Mouse (Mus musculus) R1 (cell line): ENCODE results near the gene Lrrc63.
"Not testable (repeated sequence)": the region's sequence is repeated elsewhere in the genome, so short reads cannot be mapped to it uniquely, and the experiment has no call there.

ENCODE experiments used
- DNase-seq: peaks from one replicate; pipeline ENCODE4 v3.0.0-alpha.2; 2018; ENCODE audit warnings: low read depth, low spot score

Lrrc63 gene

GRCm38 (mm10) chr14:75130501-75131318 is at the start of gene Lrrc63, which contains the start of gene Lcp1:
Gene Lrrc63, minus strand, starts transcription at chr14:75130881.
Gene Lcp1, plus strand, starts transcription at chr14:75131101.
- DNase-seq = peak; percentile 72

- peak; percentile 37 for DNase-seq
Measured at GRCm38 (mm10) chr14:75179255-75179963, 48.7 kb upstream of the Lrrc63 start.

GRCm38 (mm10) chr14:75178801-75179211 is 48.1 kb upstream of the Lrrc63 start:
- peak; percentile 82 for DNase-seq

GRCm38 (mm10) chr14:75178384-75178793 is 47.7 kb upstream of the Lrrc63 start:
- DNase-seq = peak; percentile 57

GRCm38 (mm10) chr14:75177400-75177799 is 46.7 kb upstream of the Lrrc63 start:
- no peak for DNase-seq

GRCm38 (mm10) chr14:75176425-75177045 is 45.9 kb upstream of the Lrrc63 start:
- DNase-seq = no peak

GRCm38 (mm10) chr14:75175781-75176180 is 45.1 kb upstream of the Lrrc63 start:
- DNase-seq = no peak

- DNase-seq = no peak
Measured at GRCm38 (mm10) chr14:75174731-75175555, 44.3 kb upstream of the Lrrc63 start.

GRCm38 (mm10) chr14:75174296-75174695 is 43.6 kb upstream of the Lrrc63 start:
- no peak for DNase-seq

- DNase-seq = no peak
Measured at GRCm38 (mm10) chr14:75170546-75170945, 39.9 kb upstream of the Lrrc63 start.

- DNase-seq = no peak
Measured at GRCm38 (mm10) chr14:75168501-75168900, 37.8 kb upstream of the Lrrc63 start.

GRCm38 (mm10) chr14:75165574-75166131 is 35.0 kb upstream of the Lrrc63 start:
- DNase-seq = no peak

GRCm38 (mm10) chr14:75164345-75164744 is 33.7 kb upstream of the Lrrc63 start:
- DNase-seq = no peak

GRCm38 (mm10) chr14:75163866-75164265 is 33.2 kb upstream of the Lrrc63 start:
- DNase-seq = no peak

GRCm38 (mm10) chr14:75159375-75159774 is 28.7 kb upstream of the Lrrc63 start:
- no peak for DNase-seq

- DNase-seq = peak; percentile 4
Measured at GRCm38 (mm10) chr14:75154481-75154880, 23.8 kb upstream of the Lrrc63 start.

GRCm38 (mm10) chr14:75151146-75151545 is 20.5 kb upstream of the Lrrc63 start:
- DNase-seq = no peak

- DNase-seq = no peak
Measured at GRCm38 (mm10) chr14:75150653-75151052, 20.0 kb upstream of the Lrrc63 start.

- DNase-seq = no peak
Measured at GRCm38 (mm10) chr14:75148229-75148628, 17.5 kb upstream of the Lrrc63 start.

- DNase-seq = not testable (repeated sequence)
Measured at GRCm38 (mm10) chr14:75147706-75148105, 17.0 kb upstream of the Lrrc63 start.

- no peak for DNase-seq
Measured at GRCm38 (mm10) chr14:75139225-75139624, 8.5 kb upstream of the Lrrc63 start.
